Mouse (Mus musculus) lung, adult 2 months (tissue): Measurements from ENCODE around the gene Nos1ap. TPM values are rescaled to one million over a fixed set of nuclear protein-coding genes. Genes with fewer than 3 reads are reported as not detected.

Source experiments
- DNase-seq: peaks from one replicate; pipeline ENCODE4 v3.0.0; 2022
- H3K4me1 ChIP-seq: fragments of 200-500 bp; 2 replicates; pipeline ENCODE4 v1.6.1; 2011; ENCODE audit warnings: low read length; ENCODE audit not compliant: control insufficient read depth, insufficient read depth
- H3K4me3 ChIP-seq: fragments of 200-500 bp; replicated peaks from 2 replicates; pipeline ENCODE3; 2011; ENCODE audit warnings: low read depth, mild to moderate bottlenecking, control low read depth, low read length; ENCODE audit errors: extremely low read depth
- CTCF ChIP-seq: fragments of 200-500 bp; IDR thresholded peaks from 2 replicates; pipeline ENCODE4 v1.5.1; 2011; ENCODE audit warnings: mild to moderate bottlenecking, low read length, control low read depth; ENCODE audit not compliant: insufficient read depth
- POLR2A ChIP-seq: fragments of 200-500 bp; IDR thresholded peaks from 2 replicates; pipeline ENCODE4 v1.6.1; 2011; ENCODE audit warnings: low read depth, mild to moderate bottlenecking, control low read depth, low read length, borderline replicate concordance; ENCODE audit errors: extremely low read depth
- WGBS: fragments of 180-500 bp; shearing (Covaris S2); methylation state at CpG from one replicate; pipeline ENCODE4 v1.1.7; 2018; 5-methylcytosine and 5-hydroxymethylcytosine counted together
- polyA plus RNA-seq: library from polyadenylated mRNA; depleted of rRNA; stranded (reverse); fragments of >200 nt; gene quantifications from 2 replicates; pipeline ENCODE4 v1.2.3, GENCODE M21; 2012

Nos1ap gene
- polyA plus RNA-seq, 1 experiment, result 17.7 TPM

DNA sequence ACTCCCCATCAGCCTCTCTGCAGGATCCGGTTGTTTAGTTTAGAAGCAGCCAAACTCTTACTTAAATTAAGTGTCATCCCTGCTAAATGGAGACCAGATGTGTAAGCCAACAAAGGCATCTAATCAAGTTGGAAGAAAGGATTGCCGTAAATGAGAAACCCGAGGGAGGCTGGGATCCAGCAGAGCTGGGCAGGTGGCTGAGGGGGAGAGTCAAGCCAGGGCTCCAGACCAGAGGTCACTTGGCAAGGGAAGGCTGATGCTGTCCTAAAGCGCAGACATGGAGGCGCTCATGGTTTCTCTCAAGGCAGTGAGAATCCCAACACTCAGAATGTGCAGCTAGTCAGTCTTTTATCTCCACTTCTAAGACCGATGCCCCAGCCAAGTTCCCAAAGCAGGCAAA lies 89.8 kb downstream of the Nos1ap start:
- DNase-seq, result no peak
- H3K4me3 ChIP-seq, result no peak overlapping the region
- TF ChIP-seq CTCF (no peak), POLR2A (no peak)
- 63% methylated on average over 6 of the region's 6 CpGs for WGBS
- H3K4me1 ChIP-seq, result no peaks in the 10 kb centered on the region

DNA sequence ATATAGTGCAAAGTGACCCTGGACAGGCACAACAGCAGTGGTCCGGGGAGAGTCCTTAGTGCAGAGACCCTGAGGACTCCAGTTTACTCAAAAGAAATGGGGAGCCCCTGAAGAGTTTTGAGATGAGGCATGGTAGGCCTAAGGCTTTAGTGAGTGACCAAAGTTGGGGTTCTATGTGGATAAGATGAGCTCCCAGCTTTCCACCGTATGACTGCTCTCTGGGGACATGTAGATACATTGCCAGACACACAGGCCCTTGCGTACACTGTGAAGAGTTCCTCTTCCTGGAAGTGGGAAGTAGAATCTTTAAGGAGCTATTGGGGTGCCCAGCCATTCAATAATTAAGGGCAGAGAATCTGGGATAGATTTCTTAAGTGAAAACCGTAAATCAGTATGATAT lies 90.2 kb downstream of the Nos1ap start:
- Histone ChIP-seq H3K4me3 (no peak overlapping the region), H3K4me1 (no peaks in the 10 kb centered on the region)
- no peak for TF ChIP-seq CTCF
- no peak for TF ChIP-seq POLR2A
- no peak for DNase-seq
- WGBS, result 65% methylated on average over 4 of the region's 4 CpGs

DNA sequence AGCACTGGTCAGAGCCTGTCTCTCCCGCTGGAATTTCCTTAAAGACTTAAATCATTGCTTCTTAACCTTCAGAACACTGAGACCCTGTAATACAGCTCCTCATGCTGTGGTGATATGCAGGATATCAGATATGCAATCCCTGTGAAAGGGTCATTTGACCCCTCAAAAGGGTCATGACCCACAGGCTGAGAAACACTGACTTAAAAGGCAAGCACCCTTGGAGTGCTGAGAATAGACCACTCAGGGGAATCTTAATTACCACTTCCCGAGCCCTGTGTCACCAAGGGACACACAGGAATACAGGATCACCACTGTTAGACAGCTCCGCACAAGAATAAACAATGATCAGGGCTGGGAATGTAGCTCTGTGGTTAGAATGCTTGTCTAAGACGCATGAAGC lies 91.0 kb downstream of the Nos1ap start:
- 66% methylated on average over 4 of the region's 4 CpGs for WGBS
- TF ChIP-seq POLR2A (no peak), CTCF (no peak)
- DNase-seq, result no peak
- Histone ChIP-seq H3K4me1 (no peaks in the 10 kb centered on the region), H3K4me3 (no peak overlapping the region)

DNA sequence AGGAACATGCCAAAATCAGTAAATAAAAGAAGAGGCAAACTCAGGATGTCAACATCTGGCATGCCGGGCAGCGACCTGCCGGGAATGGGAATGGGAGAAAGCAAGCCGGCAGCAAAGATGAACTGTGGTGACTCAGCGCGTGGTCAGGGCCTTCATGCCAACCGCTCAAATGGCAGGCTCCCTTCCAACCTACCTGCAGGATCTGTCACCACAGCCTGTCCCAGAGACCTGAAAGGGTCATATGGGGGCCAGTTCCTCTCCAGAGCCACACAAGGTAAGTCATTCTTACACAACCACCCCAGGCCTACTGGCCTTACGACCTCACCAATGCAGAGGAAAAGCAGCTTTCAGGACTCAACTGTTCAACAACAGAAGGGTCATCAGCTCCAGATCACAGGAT lies 93.4 kb downstream of the Nos1ap start:
- H3K4me3 ChIP-seq, result no peak overlapping the region
- DNase-seq, result no peak
- TF ChIP-seq CTCF (no peak), POLR2A (no peak)
- WGBS, result 84% methylated on average over 8 of the region's 8 CpGs
- H3K4me1 ChIP-seq, result no peaks in the 10 kb centered on the region

DNA sequence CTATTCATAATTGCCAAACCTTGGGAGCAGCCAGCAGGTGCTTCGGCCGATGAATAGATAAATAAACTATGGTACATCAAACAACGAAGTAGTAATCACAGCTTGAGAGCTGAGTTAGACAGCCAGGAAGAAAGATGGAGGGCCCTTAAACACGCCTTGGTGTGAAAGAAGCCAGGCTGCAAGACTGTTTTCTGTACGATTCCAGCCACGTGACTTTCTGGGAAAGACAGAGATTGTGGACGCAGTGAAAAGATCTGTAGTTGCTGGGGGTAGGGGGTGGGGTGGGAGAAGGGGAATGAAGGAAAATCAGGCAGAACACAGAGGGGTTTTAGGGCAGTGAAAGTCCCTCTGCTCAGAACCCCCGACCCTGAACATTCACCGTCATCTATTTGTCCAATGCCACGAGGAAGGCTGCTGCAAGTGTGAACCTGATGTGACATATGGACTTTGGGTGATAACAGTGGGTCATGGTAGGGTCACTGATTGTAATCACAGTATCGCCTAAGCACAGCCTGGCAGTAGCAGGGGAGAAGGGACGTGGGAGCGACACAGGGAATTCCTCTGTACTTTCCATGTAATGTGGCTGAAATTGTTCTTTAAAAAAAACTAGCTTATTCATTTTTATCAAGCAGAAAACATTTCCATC lies 94.0 kb downstream of the Nos1ap start:
- no peak for TF ChIP-seq POLR2A
- no peak for TF ChIP-seq CTCF
- H3K4me1 ChIP-seq, result no peaks in the 10 kb centered on the region
- DNase-seq, result no peak
- no peak overlapping the region for H3K4me3 ChIP-seq
- 54% methylated on average over 13 of the region's 13 CpGs for WGBS

DNA sequence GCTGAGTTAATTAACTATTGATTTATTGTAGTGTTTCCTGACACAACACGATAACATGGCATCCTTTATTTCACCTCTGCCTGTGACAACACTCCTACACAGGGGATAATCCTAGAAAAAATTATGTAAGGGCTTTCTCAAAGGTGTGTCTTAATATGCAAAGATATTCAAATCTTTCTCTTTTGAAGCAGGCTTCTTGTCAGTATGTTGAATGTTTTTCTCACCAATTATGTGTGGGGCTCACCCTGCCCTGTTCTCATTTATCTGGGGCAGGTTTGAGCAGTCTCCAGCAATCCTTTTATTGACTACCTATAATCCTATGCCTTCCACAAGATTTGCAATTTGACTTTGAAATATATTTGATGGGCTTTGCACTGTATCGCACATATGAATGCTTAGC lies 97.1 kb downstream of the Nos1ap start:
- no peak for DNase-seq
- no peaks in the 10 kb centered on the region for H3K4me1 ChIP-seq
- 79% methylated on average over 2 of the region's 2 CpGs for WGBS
- H3K4me3 ChIP-seq, result no peak overlapping the region
- TF ChIP-seq POLR2A, result no peak
- no peak for TF ChIP-seq CTCF

DNA sequence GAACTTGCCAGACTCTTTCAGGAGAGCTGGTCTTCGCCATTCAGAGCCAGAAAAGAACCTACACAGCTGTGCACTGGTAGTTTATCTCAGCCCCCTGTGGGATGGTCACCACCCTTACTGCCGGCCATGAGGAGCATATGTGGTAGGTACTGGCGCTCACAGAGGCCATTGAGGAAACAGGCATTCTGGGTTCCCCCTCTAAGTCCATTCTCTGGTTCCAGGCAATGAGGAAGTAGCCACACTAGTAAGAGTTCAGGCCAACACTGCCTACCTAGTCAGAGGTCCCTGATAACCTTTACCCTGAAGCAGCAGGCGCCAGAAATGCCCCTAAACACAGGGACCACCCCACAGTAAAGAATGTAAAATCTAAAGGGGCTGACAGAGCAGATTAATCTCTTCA lies 97.6 kb downstream of the Nos1ap start:
- no peak for TF ChIP-seq POLR2A
- TF ChIP-seq CTCF, result no peak
- no peak for DNase-seq
- no peak overlapping the region for H3K4me3 ChIP-seq
- 78% methylated on average over 4 of the region's 4 CpGs for WGBS
- H3K4me1 ChIP-seq, result no peaks in the 10 kb centered on the region

DNA sequence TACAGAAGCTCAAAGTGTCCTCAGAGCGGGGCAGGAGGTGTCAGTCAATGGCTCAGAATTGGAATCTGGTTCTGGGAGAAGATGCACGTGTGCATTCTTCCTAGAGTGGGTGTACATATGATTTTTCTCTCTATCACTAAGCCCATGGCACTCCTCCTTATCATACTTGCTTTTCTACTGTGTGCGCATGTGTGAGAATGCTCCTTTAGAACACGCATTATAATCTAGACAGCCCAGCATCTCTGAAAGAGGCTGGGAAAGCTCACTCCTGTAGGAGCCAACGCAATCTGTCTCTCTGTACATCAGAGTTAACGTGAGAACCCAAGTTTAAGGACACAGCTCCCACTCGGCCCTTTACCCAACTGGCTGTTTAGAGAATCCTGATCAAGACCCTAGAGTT lies 99.7 kb downstream of the Nos1ap start:
- WGBS, result 89% methylated on average over 7 of the region's 7 CpGs
- TF ChIP-seq POLR2A (no peak), CTCF (no peak)
- H3K4me1 ChIP-seq, result 0 out of 2 replicates have a peak, but pooled peaks cover 4% of the 10 kb centered on the region
- no peak for DNase-seq
- no peak overlapping the region for H3K4me3 ChIP-seq

DNA sequence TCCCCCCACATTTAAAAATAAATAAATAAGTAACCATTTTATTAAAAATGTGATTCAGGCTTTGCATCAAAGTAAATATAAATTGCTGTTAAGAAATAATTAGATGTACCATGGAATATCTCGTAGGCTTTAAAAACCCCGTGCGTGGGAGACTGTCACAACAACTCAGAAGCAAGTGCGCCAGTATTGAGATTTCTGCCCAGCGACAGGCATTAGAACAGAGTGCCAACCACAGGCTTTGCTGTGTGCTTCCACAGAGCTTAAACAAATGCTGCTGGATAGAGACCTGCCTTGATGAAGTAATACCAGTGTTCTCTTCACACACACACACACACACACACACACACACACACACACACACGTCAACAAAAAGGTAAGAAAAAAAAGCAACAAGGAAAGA lies 100.2 kb downstream of the Nos1ap start:
- H3K4me3 ChIP-seq, result no peak overlapping the region
- 0 out of 2 replicates have a peak, but pooled peaks cover 4% of the 10 kb centered on the region for H3K4me1 ChIP-seq
- DNase-seq, result no peak
- WGBS, result 86% methylated on average over 6 of the region's 6 CpGs
- TF ChIP-seq CTCF (no peak), POLR2A (no peak)

DNA sequence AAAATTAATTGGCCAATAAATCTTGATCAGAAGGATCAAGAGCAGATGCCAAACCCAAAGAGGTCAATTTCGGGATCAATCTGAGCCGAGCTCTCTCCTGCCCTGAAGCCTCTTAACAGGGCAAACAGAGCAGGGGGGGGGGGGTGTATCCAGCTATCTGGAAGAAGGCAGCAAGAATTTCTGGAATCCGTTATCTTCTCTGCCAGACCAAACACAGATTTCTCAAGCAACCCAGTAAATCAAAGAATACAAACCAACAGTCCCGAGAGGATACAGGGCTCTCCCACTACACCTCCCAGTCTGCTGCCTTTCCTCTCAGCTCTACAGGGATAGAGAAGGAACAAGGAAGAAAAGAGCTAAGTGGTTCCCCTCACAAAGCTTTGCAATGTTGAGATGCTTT lies 104.5 kb downstream of the Nos1ap start:
- H3K4me3 ChIP-seq, result no peak overlapping the region
- peaks cover 17% of the 10 kb centered on the region for H3K4me1 ChIP-seq
- no peak for DNase-seq
- 34% methylated on average over 4 of the region's 4 CpGs for WGBS
- TF ChIP-seq CTCF (no peak), POLR2A (no peak)
